Mouse (Mus musculus) lung, embryonic 16.5 days (tissue): Measurements from ENCODE around the gene Adamtsl2. TPM values are rescaled to one million over a fixed set of nuclear protein-coding genes. Genes with fewer than 3 reads are reported as not detected.

ENCODE experiments used
- ATAC-seq: fragments of 200-750 bp; cut with Nextera tagmentation; 2 replicates; pipeline ENCODE4 v1.8.0; 2017; ENCODE audit warnings: low read depth, mild to moderate bottlenecking, moderate library complexity
- H3K27ac ChIP-seq: fragments of 300-500 bp; sonication (generic); 2 replicates; pipeline ENCODE4 v1.5.1; 2014; ENCODE audit warnings: mild to moderate bottlenecking, control low read depth, low read length
- H3K27me3 ChIP-seq: fragments of 300-500 bp; sonication (generic); 2 replicates; pipeline ENCODE4 v1.6.1; 2014; ENCODE audit warnings: low read depth, low read length, mixed read lengths; ENCODE audit not compliant: control insufficient read depth, insufficient read depth
- H3K36me3 ChIP-seq: fragments of 300-500 bp; sonication (generic); 2 replicates; pipeline ENCODE4 v1.6.1; 2014; ENCODE audit warnings: low read length; ENCODE audit not compliant: control insufficient read depth, insufficient read depth
- H3K4me1 ChIP-seq: fragments of 300-500 bp; sonication (generic); replicated peaks from 2 replicates; pipeline ENCODE4 v1.6.1; 2014; ENCODE audit warnings: low read length, mixed read lengths; ENCODE audit not compliant: control insufficient read depth, insufficient read depth
- H3K4me2 ChIP-seq: fragments of 300-500 bp; sonication (generic); 2 replicates; pipeline ENCODE4 v1.6.1; 2014; ENCODE audit warnings: low read depth, low read length, control low read depth
- H3K4me3 ChIP-seq: fragments of 300-500 bp; sonication (generic); 2 replicates; pipeline ENCODE4 v1.5.1; 2014; ENCODE audit warnings: mild to moderate bottlenecking, low read length, control low read depth
- H3K9ac ChIP-seq: fragments of 300-500 bp; sonication (generic); 2 replicates; pipeline ENCODE4 v1.6.1; 2014; ENCODE audit warnings: low read length, control low read depth
- H3K9me3 ChIP-seq: fragments of 300-500 bp; sonication (generic); 2 replicates; pipeline ENCODE4 v1.6.1; 2016; ENCODE audit warnings: low read length; ENCODE audit not compliant: control insufficient read depth
- WGBS: fragments of 180-500 bp; shearing (Covaris S2); extraction: QIAGEN DNeasy Blood & Tissue Kit; methylation state at CpG from one replicate; pipeline ENCODE4 v1.1.7; 2014; 5-methylcytosine and 5-hydroxymethylcytosine counted together
- polyA plus RNA-seq: library from polyadenylated mRNA; unstranded; fragments of >200 nt; fragmentation: Nextera tagmentation; extraction: Ambion mirVana; gene quantifications from 2 replicates; pipeline ENCODE4 v1.2.1, GENCODE M21; 2015

Gene Adamtsl2
- polyA plus RNA-seq, 1 experiment from 2014 or later = 27.9 TPM

DNA sequence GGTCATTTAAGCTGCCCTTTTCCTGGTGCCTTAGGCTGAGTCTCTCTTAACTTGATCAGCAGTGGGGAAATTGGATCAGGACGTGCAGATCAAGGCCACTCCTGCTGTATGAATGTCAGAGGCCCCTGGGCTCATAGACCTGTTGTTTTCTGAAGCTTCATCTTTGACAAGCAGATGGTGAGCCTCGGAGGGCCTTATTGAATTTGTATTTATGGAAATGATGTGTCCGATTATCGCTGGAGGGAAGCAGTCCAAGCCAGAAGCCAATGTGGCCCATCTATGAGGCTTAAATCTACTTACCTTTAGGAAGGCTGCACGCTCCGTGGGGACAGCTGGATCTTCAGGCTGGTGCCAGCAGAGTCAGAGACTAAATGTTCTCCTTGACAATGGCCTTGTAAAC lies 77.4 kb downstream of the Adamtsl2 start:
- no peaks in the 10 kb centered on the region for H3K36me3 ChIP-seq
- H3K27ac ChIP-seq = no peak overlapping the region
- H3K4me2 ChIP-seq = no peak overlapping the region
- ATAC-seq = no peak
- H3K4me1 ChIP-seq = no peaks in the 10 kb centered on the region
- no peak overlapping the region for H3K4me3 ChIP-seq
- 78% methylated on average over 6 of the region's 6 CpGs for WGBS
- no peaks in the 10 kb centered on the region for H3K9me3 ChIP-seq
- H3K9ac ChIP-seq = no peak overlapping the region
- H3K27me3 ChIP-seq = no peaks in the 10 kb centered on the region; the same call in 1 of the 2 replicates

Other genes with a start within 250 kb of the Adamtsl2 start
- not detected in 2 replicates for gene Abo, start 214.4 kb upstream of the Adamtsl2 start, polyA plus RNA-seq
- 22.6 and 25.3 TPM in 2 replicates for gene Surf6, start 176.5 kb upstream of the Adamtsl2 start, polyA plus RNA-seq
- gene Med22, start 168.7 kb upstream of the Adamtsl2 start, polyA plus RNA-seq = 48.5 and 49.1 TPM in 2 replicates
- 578 and 617 TPM in 2 replicates for gene Rpl7a, start 168.6 kb upstream of the Adamtsl2 start, polyA plus RNA-seq
- 33.0 and 34.6 TPM in 2 replicates for gene Surf2, start 163.0 kb upstream of the Adamtsl2 start, polyA plus RNA-seq
- gene Surf1, start 162.8 kb upstream of the Adamtsl2 start, polyA plus RNA-seq = 51.9 and 57.3 TPM in 2 replicates
- 209 and 215 TPM in 2 replicates for gene Surf4, start 145.5 kb upstream of the Adamtsl2 start, polyA plus RNA-seq
- gene Stkld1, start 145.3 kb upstream of the Adamtsl2 start, polyA plus RNA-seq = 0.06 and 0.19 TPM in 2 replicates
- gene Rexo4, start 115.0 kb upstream of the Adamtsl2 start, polyA plus RNA-seq = 41.5 and 44.0 TPM in 2 replicates
- gene Adamts13, start 106.0 kb upstream of the Adamtsl2 start, polyA plus RNA-seq = 0.08 and 0.20 TPM in 2 replicates
- gene Cacfd1, start 69.5 kb upstream of the Adamtsl2 start, polyA plus RNA-seq = 52.3 and 57.1 TPM in 2 replicates
- 0.63 and 0.85 TPM in 2 replicates for gene Slc2a6, start 51.4 kb upstream of the Adamtsl2 start, polyA plus RNA-seq
- 1.6 and 3.4 TPM in 2 replicates for gene Mymk, start 7.2 kb upstream of the Adamtsl2 start, polyA plus RNA-seq
- 0.54 and 0.64 TPM in 2 replicates for gene Fam163b, start 63.1 kb downstream of the Adamtsl2 start, polyA plus RNA-seq
- 0.54 and 0.84 TPM in 2 replicates for gene Dbh, start 85.9 kb downstream of the Adamtsl2 start, polyA plus RNA-seq
- gene Sardh, start 169.0 kb downstream of the Adamtsl2 start, polyA plus RNA-seq = 24.3 and 32.0 TPM in 2 replicates